Mouse (Mus musculus) embryo, embryonic 10 days (tissue): ENCODE measurements at regions not wholly inside any gene's neighbourhood (a gene's known extent, or its start where the extent isn't known, plus 50 kb on each side); places are given as distances from the start of the nearest gene placed in this dataset.
A peak's percentile ranks its signal among the peaks of the same experiment; 100 is the strongest.

Experiments
- DNase-seq: peaks from one replicate; pipeline ENCODE4 v3.0.0-alpha.2; 2015; ENCODE audit warnings: low spot score

DNA sequence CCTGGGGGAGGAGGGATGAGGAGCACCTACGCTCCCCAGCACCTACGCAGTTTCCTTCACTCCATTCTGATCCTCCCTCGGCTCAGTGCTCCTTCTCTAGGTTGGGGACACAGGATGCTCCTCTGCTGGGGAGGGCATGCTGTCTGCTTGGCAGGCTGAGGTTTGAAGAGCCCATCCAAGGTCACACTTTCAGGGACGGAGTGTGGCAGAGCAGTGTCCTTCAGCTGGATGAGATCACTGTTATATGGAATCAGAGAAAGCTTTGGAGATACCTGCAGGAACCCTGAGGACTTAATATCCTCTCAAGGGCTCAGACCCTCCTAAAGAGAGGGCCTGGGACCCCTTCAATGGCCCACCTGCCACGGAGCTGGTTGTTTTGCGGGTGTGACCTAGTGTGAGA, 60.5 kb downstream of the Klhdc7a start:
- no peak for DNase-seq

DNA sequence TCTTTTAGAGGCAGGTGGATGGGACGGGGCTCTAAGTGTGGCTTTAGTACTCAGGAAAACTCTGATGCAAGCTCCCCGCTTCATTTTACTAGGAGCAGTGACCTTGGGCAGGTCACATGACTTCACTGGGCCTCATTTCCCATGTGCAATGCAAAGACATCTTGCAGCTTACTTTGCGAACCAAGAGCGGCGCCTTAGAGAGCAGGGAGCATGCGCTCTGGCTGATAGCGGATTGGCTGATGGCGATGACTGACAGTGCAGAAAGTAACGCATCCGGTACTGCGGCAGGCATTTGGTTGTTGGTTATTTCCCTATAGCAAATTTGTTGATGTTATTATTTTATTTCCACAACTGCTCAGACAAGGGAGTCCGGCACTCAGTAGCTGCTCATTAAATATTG, 61.6 kb downstream of the Klhdc7a start:
- DNase-seq = no peak

GRCm38 (mm10) chr4:139905093-139905783, 62.6 kb downstream of the Klhdc7a start:
- DNase-seq = no peak

DNA sequence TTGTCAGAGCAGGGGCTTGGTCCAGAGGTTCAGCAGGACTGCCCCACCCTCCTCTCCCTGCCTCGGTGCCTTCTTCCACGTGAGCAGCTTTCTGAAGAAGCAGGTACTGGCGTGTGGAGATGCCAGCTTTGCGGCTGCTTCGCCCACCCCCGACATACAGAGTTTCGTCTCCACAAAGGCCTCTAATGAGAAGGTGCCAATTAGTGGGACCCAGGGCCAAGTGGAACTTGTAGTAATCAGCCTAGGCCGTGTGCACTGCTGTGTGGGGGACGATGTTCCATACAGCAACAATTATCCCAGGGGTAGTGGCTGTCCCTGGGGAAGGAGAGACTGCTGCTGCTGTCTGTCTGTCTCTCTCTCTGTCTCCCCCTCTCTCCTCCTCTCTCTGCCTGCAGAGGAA, 66.6 kb upstream of the Pax7 start:
- no peak for DNase-seq

DNA sequence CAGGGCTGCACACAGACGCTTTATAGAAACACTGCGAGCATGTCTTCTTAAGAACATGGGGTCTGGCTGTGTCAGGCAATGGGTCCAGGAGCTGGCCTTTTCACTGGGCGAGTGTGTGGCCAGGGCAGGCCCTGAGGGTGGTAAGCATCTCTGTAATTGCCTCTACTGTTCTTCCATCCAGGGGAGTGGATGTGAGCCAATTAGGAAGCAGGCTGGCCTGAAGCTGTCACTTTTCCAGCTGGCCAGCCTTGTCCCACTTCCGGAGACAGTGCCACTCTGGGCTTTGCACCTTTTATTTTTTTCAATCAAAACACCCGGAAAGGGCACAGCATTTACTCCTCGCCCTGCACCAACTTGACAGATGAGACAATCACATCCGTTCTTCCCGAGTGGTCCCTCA, 66.1 kb upstream of the Pax7 start:
- DNase-seq = no peak

GRCm38 (mm10) chr4:139892678-139893077, 59.4 kb upstream of the Pax7 start:
- peak; percentile 60 for DNase-seq

- DNase-seq = no peak
Measured at GRCm38 (mm10) chr4:139889013-139889412, 55.7 kb upstream of the Pax7 start.
